Mouse (Mus musculus) E14TG2a.4 (cell line): ENCODE results near the gene Gm37240.

Source experiments
- CTCF ChIP-seq: conservative IDR thresholded peaks from 2 replicates; pipeline ENCODE4 v1.5.1; 2014; ENCODE audit warnings: low read length
- NANOG ChIP-seq: IDR thresholded peaks from 2 replicates; pipeline ENCODE4 v1.6.1; 2014; ENCODE audit warnings: borderline replicate concordance, low read length, mixed read lengths

GRCm38 (mm10) chr3:85542765-85543164 is 344.6 kb downstream of the Gm37240 start:
- no peak for TF ChIP-seq CTCF
- TF ChIP-seq NANOG, result no peak
